Mouse (Mus musculus) gastrocnemius, adult 2 months (tissue): ENCODE measurements around the gene Arhgap15. TPM values are rescaled to one million over a fixed set of nuclear protein-coding genes. Genes with fewer than 3 reads are reported as not detected.

Experiments used
- DNase-seq: peaks from one replicate; pipeline ENCODE4 v3.0.0; 2022
- H3K27ac ChIP-seq: fragments of 200-600 bp; 2 replicates; pipeline ENCODE4 v1.8.1; 2022; ENCODE audit warnings: mild to moderate bottlenecking
- H3K4me3 ChIP-seq: fragments of 200-600 bp; 2 replicates; pipeline ENCODE4 v1.8.1; 2022; ENCODE audit warnings: mild to moderate bottlenecking, moderate library complexity
- CTCF ChIP-seq: fragments of 200-600 bp; IDR thresholded peaks from 2 replicates; pipeline ENCODE4 v1.8.1; 2022; ENCODE audit warnings: antibody characterized with exemption, mild to moderate bottlenecking, moderate library complexity
- intact Hi-C: fragments of 180-260 bp; cut with DNase I; formaldehyde crosslinking; loops from one replicate; pipeline ENCODE4 v1.15.1; 2025
- total RNA-seq, 2 experiments: library from RNA; stranded (reverse); gene quantifications; 2 replicates each; pipeline ENCODE4 v1.2.3; 2021

Gene Arhgap15
- total RNA-seq, 2 experiments from 2014 or later, result 0.64 to 0.74 TPM

DNA sequence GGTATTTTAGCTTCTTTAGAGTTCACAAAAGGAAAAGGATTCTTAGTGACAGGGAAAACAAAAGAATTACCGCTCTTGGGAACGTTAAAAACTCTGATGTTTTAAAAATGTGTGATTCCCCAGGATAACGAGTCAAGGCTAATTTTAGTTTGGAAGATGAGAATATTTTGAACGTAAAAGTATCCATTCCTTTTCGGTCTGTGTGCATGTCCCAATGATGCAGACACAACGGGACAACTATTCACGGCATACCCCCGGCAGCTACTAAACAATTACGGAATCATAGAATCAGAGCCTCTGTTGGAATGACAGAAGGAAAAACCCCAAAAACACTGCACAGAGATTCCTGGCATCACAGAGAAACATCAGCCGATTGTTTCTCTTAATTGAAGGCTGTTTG, 281.2 kb downstream of the Arhgap15 start:
- intact Hi-C loops, result no loop called here
- no peak for TF ChIP-seq CTCF
- Histone ChIP-seq H3K4me3 (no peak overlapping the region), H3K27ac (no peak overlapping the region)
- no peak for DNase-seq

DNA sequence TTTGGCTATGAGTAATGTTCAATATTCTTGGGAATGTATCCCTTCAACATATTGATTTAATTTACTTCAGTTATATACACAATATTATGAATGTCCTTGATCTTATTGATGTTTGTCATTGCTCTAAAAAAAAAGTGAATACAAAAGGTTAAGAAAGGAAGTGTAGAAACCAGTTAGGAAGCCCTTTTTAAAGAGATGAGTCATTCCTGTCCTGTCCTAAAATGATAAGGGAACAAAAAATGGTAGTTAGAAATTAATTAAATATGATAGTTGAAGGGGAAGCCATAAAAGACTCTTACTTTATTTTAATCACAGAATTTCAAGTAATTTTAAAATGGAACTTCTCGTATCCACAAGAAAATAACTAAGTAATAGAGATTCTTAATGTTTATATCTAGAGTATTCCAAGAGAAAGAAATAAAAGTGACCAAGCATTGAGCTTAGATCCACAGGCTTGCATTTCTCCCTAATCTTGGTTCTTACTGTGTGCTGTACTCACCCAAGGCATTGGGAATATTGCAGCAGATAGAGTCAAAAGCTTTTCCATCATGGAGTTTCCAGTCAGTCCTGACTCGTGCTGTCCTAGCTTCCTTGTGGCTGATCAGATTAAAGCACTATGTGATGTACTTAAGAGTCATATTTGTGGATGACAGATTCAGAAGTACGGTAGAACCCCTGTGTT, 291.0 kb downstream of the Arhgap15 start:
- Histone ChIP-seq H3K27ac (no peak overlapping the region), H3K4me3 (no peak overlapping the region)
- DNase-seq, result no peak
- TF ChIP-seq CTCF, result no peak
- intact Hi-C loops, result no loop called here

DNA sequence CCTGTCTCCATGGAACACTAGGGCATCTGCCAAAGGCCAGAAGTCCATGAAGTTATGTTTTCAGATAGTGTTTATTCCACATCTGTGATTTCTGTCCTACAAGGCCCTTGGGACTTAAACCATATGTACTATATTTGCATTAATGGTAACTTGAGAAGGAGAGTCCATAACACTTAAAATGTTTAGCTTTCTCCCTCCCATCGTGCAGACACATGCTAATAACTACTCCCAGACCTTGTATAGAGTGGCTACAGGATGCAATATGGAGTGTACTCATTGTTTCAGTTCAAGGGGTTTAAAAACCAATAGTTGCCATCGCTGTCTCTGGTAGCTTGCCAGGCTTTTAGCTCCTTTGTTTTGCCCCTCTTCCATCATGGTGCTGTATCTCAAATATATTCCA, 295.5 kb downstream of the Arhgap15 start:
- no peak overlapping the region for H3K27ac ChIP-seq
- TF ChIP-seq CTCF, result no peak
- intact Hi-C loops, result no loop called here
- no peak for DNase-seq
- no peak overlapping the region for H3K4me3 ChIP-seq

DNA sequence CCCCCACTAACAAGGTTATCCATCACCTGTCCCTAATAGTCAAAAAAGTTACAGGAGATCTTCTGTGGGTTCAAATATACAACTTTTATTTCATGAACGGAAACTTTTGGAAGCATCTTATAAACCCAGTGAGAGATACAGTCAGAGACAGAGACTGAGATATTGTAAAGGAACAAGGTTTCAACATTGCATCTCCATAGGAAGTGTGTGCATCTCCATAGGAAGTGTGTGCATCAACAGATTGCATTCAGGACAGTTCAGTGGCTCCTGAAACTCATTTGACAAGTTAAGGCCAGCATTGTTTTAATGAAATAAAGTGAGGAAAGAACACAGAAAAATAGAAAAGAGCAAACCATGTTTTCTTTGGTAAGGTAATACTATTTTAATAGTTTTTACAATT, 296.0 kb downstream of the Arhgap15 start:
- no peak for TF ChIP-seq CTCF
- no peak for DNase-seq
- intact Hi-C loops, result no loop called here
- H3K27ac ChIP-seq, result no peak overlapping the region
- no peak overlapping the region for H3K4me3 ChIP-seq

DNA sequence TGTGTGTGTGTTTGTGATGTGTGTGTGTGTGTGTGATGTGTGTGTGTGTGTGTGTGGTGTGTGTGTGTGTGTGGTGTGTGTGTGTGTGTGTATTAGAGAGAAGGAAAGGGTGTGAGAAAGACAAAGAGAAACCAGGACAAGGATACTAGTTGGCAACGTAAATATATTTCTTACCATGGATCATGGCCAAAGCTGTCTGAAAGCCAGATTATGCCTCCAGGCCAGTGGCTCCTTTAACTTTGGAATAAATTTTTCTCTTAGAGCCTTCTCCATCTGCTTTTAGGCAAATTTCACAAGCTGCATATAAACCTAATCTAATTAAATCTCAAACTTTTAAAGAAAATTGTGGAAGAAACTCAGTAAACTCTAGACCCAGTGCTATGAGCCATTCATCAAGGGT, 296.6 kb downstream of the Arhgap15 start:
- Histone ChIP-seq H3K4me3 (no peak overlapping the region), H3K27ac (no peak overlapping the region)
- TF ChIP-seq CTCF, result no peak
- intact Hi-C loops, result no loop called here
- no peak for DNase-seq

DNA sequence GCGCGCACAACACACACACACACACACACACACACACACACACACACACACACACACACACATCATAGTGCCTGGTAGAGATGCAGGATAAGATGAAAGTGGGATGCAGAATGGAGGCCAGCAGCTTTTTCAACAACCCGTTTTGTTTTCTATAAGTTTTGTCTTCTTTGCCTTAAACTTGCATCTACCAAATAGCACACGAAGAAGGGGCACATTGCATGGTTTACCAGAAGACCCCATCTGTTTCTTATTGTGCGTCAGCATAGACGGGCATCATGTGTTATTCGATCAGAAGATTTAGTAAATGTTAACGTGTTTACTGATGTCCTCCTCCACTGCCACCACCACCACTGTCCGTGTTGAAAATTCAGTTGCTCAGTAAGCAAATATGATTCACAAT, 311.7 kb downstream of the Arhgap15 start:
- Histone ChIP-seq H3K4me3 (no peak overlapping the region), H3K27ac (no peak overlapping the region)
- DNase-seq, result no peak
- no peak for TF ChIP-seq CTCF
- intact Hi-C loops, result no loop called here

DNA sequence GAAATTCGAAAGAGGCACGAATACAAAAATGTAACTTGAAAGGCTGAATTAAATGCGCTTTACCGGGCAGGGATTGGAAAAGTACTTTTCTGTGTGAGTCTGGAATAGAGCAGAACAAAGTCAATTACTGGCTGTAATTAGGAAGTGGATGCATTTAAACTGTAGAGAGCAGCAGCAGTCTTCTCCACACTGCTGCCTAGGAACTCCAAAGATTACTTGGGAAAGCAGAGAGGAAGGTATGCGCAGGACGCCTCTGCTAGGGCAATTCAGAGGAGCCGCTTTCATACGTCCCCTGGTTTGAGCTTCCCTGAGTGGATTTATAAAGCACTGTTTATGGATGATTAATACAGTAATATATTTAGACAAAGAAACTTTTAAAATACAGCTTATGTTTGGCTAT, 312.1 kb downstream of the Arhgap15 start:
- Histone ChIP-seq H3K27ac (no peak overlapping the region), H3K4me3 (no peak overlapping the region)
- DNase-seq, result no peak
- intact Hi-C loops, result no loop called here
- TF ChIP-seq CTCF, result peak; percentile 39; the same call in 1 of the 2 replicates

DNA sequence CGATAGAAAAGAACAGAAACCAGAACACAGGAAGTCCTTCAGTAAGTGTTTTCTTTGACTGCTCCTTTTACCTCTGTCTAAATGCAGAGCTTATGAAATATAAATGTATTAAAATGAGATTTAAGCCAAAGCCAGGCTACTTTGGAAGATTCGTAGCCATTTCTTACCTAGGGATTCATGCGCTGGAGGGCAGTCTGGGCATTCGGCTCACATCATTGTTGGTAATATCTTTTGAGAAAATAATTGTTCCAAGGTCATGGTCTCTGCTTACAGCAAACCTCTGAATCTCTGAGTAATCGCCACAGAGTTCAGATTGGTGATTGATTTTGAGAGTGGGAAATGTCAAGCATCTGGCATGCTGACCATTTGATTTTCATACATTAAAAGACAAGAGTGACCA, 316.4 kb downstream of the Arhgap15 start:
- TF ChIP-seq CTCF, result no peak
- intact Hi-C loops, result loop anchor here (5.0 kb wide), 1 partner anchor 47 kb away; no protein-coding TSS in a partner anchor
- no peak for DNase-seq
- H3K4me3 ChIP-seq, result no peak overlapping the region
- no peak overlapping the region for H3K27ac ChIP-seq

DNA sequence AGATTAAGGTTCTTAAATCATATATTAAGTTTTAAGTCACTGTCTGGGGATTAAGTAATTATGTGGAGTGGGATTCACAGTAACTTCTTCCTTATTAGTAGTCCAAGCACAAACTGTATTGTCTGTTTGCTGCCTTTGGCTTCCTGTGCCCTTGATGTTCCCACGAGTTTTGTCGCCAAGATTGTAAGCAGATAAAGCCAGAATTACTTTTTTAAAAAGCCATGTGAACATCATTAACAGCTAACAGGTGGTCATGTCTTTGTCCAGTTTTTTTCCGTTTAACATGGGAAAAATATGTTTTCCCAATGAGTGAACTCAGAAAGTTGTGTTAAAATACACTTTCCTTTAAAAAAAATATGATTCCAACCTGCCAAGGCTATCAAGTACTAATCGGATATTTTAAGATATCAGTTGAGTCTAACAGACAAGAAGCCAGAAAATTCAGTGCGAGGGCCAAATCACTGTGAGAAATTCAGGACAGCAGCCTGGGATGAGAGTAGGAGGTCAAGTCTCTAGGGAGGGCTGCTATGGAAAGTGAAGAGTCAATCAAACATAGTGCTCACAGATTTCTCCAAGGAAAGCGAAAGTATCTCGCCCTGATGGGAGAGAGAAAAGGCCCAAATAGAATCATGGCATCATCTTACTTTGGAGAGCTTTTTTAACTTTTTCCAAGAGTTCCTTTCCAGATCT, 319.7 kb downstream of the Arhgap15 start:
- Histone ChIP-seq H3K4me3 (peak overlapping the region; percentile 40), H3K27ac (peak overlapping the region; percentile 56)
- TF ChIP-seq CTCF, result no peak
- DNase-seq, result peak; percentile 36
- intact Hi-C loops, result loop anchor here (5.0 kb wide), 1 partner anchor 44 kb away; no protein-coding TSS in a partner anchor

DNA sequence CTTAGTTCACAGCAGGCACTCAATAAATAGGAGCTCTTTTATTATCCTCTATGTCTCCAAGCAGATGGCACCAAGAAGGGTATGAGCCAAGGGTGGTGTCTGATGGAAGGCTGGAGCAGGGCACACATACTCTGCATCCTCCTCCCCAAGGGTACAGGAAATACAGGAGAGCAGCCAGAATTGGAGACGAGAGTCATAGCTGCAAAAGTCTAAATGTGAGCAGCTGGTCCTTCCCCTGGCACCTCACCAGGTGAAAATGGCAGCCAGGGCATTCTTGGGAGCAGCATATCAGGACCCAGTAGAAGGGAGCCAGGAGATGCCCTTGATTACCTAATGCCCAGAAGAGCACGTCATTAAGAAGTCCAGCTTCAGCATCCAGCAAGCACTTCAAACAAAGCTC, 320.3 kb downstream of the Arhgap15 start:
- Histone ChIP-seq H3K4me3 (peak overlapping the region; percentile 40), H3K27ac (peak overlapping the region; percentile 56)
- no peak for TF ChIP-seq CTCF
- peak; percentile 49 for DNase-seq
- intact Hi-C loops, result loop anchor here (5.0 kb wide), 1 partner anchor 43 kb away; no protein-coding TSS in a partner anchor

DNA sequence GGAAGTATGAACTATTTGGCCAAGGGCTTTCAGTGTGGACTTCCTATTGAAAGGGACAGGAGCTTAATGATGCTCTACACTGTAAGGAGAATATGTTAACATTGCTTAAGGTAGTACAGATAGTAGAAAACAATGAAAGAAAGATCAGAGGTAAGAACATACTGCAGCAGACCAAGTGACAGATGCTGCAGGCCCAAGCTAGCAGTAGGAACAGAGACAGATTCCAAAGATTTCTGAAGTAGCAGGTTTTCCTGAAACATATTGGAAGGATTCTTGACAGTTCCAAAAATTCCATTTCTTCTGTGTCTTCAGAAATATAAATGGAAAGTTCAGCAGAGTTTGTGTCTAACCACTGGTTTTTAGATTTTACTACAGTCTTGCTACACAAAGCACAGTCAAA, 327.9 kb downstream of the Arhgap15 start:
- no peak for DNase-seq
- intact Hi-C loops, result no loop called here
- TF ChIP-seq CTCF, result no peak
- H3K4me3 ChIP-seq, result no peak overlapping the region
- H3K27ac ChIP-seq, result no peak overlapping the region

DNA sequence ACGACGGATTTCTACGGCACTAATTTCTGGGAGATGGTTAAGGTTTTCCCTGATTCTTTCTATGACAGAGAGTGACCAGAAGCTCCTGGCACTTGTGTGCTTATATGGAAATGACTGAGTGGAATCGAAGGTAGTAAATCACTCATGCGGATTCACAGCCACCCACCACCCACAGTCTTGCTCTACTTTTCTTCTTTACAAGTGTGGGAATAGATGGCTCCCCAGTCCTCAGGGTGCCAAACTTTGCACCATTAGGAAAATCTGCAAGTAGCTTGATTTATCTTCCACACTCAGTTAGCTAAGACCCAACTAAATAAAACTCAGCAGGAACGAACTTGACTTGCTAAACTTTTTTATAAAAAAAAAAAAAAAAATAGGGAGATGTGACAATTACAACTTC, 331.9 kb downstream of the Arhgap15 start:
- no peak for TF ChIP-seq CTCF
- intact Hi-C loops, result no loop called here
- Histone ChIP-seq H3K4me3 (no peak overlapping the region), H3K27ac (no peak overlapping the region)
- DNase-seq, result no peak

DNA sequence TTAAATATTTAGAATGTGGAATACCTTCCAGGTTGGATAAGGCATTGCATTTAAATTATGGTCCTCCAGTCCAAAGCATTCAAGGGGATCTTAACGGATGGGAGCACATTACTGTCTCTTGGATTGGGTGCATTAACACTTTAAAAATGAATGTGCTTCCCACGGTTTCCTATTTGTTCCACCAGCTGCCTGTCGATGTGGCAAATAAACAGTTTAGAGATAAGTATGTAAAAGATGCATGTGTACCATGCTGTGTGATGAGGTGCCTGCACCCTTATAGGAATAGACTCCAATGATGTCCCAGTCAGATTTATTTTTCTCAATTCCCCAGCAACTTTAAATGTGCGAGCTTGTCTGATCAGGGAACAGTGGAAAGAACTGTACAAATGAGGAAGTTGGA, 332.6 kb downstream of the Arhgap15 start:
- DNase-seq, result no peak
- no peak for TF ChIP-seq CTCF
- H3K4me3 ChIP-seq, result no peak overlapping the region
- H3K27ac ChIP-seq, result no peak overlapping the region
- intact Hi-C loops, result no loop called here

DNA sequence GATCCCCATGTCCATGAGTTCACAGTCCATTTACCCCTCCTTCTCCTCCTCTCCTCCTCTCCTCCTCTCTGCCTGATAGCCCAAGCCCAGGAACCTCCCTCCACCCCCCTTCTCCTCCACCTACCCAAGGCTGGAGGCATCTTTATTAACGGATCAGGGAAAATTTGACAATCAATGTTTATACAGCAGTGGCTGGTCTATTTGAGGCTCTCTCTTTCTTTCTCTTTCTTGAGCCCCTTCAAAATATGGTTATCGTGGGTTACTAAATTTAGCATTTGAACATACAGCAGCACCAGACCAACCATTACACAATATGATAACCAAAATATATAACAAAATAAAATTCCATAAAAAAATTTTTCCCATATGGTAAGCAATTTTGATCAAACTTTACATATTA, 335.8 kb downstream of the Arhgap15 start:
- TF ChIP-seq CTCF, result no peak
- intact Hi-C loops, result no loop called here

More for the DNA sequence above, 335.8 kb downstream of the Arhgap15 start:
- no peak overlapping the region for H3K4me3 ChIP-seq
- no peak overlapping the region for H3K27ac ChIP-seq
- no peak for DNase-seq
